Mouse (Mus musculus) hindbrain, postnatal 0 days (tissue): Measurements from ENCODE around the gene Srpk3. TPM values are rescaled to one million over a fixed set of nuclear protein-coding genes. Genes with fewer than 3 reads are reported as not detected.

Source experiments
- ATAC-seq: fragments of 200-750 bp; cut with Nextera tagmentation; 2 replicates; pipeline ENCODE4 v1.8.0; 2017; ENCODE audit warnings: mild to moderate bottlenecking, moderate TSS enrichment, moderate library complexity
- DNase-seq: peaks from one replicate; pipeline ENCODE4 v3.0.0-alpha.2; 2015; ENCODE audit warnings: low spot score
- H3K27ac ChIP-seq: fragments of 300-500 bp; sonication (generic); 2 replicates; pipeline ENCODE4 v1.5.1; 2014; ENCODE audit warnings: mild to moderate bottlenecking
- H3K27me3 ChIP-seq: fragments of 300-500 bp; sonication (generic); 2 replicates; pipeline ENCODE4 v1.6.1; 2014; ENCODE audit warnings: low read length, mixed read lengths; ENCODE audit not compliant: insufficient read depth
- H3K36me3 ChIP-seq: fragments of 300-500 bp; sonication (generic); 2 replicates; pipeline ENCODE4 v1.6.1; 2014; ENCODE audit warnings: low read length, mixed read lengths; ENCODE audit not compliant: insufficient read depth
- H3K4me1 ChIP-seq: fragments of 300-500 bp; sonication (generic); 2 replicates; pipeline ENCODE4 v1.6.1; 2014; ENCODE audit warnings: antibody characterized with exemption, low read length, mixed read lengths; ENCODE audit not compliant: insufficient read depth
- H3K4me2 ChIP-seq: fragments of 300-500 bp; sonication (generic); 2 replicates; pipeline ENCODE4 v1.6.1; 2014; ENCODE audit warnings: low read depth, mild to moderate bottlenecking, low read length, moderate library complexity, mixed read lengths
- H3K4me3 ChIP-seq: fragments of 300-500 bp; sonication (generic); 2 replicates; pipeline ENCODE4 v1.5.1; 2014; ENCODE audit warnings: low read length
- H3K9ac ChIP-seq: fragments of 300-500 bp; sonication (generic); replicated peaks from 2 replicates; pipeline ENCODE4 v1.6.1; 2014; ENCODE audit warnings: mild to moderate bottlenecking, low read length, moderate library complexity, mixed read lengths
- H3K9me3 ChIP-seq: fragments of 300-500 bp; sonication (generic); 2 replicates; pipeline ENCODE4 v1.6.1; 2016; ENCODE audit warnings: low read length, mixed read lengths
- CTCF ChIP-seq: IDR thresholded peaks from 2 replicates; pipeline ENCODE4 v1.5.1; 2016; ENCODE audit warnings: antibody characterized with exemption, control low read depth, low read depth
- WGBS: fragments of 180-500 bp; shearing (Covaris S2); extraction: QIAGEN DNeasy Blood & Tissue Kit; methylation state at CpG from one replicate; pipeline ENCODE4 v1.1.7; 2014; 5-methylcytosine and 5-hydroxymethylcytosine counted together
- polyA plus RNA-seq: library from polyadenylated mRNA; unstranded; fragments of >200 nt; fragmentation: Nextera tagmentation; extraction: Ambion mirVana; gene quantifications from 2 replicates; pipeline ENCODE4 v1.2.1, GENCODE M21; 2015
- total RNA-seq: library from RNA; depleted of rRNA; stranded (reverse); fragments of >200 nt; gene quantifications from 2 replicates; pipeline ENCODE4 v1.2.3, GENCODE M21; 2014

Srpk3 gene
- total and polyA plus RNA-seq, 2 experiments from 2014 or later, result 2.1 to 2.7 TPM

GRCm38 (mm10) chrX:73785666-73786065, 11.5 kb downstream of the Srpk3 start:
- Histone ChIP-seq H3K27me3 (no peaks in the 10 kb centered on the region), H3K27ac (peak overlapping the region; percentile 86), H3K4me2 (peak overlapping the region; percentile 59), H3K36me3 (no peaks in the 10 kb centered on the region; the same call in 1 of the 2 replicates), H3K4me3 (peak overlapping the region; percentile 53), H3K4me1 (peaks cover 14% of the 10 kb centered on the region; the same call in 1 of the 2 replicates), H3K9ac (peak overlapping the region; percentile 55; the same call in 1 of the 2 replicates), H3K9me3 (no peaks in the 10 kb centered on the region)
- no peak for ATAC-seq
- no peak for DNase-seq
- TF ChIP-seq CTCF, result no peak

- WGBS, result 31% methylated on average over 52 of the region's 52 CpGs
- Histone ChIP-seq H3K36me3 (no peaks in the 10 kb centered on the region), H3K4me2 (peak within 1 kb of the TSS; percentile 59), H3K9me3 (no peaks in the 10 kb centered on the region), H3K27me3 (no peaks in the 10 kb centered on the region), H3K27ac (peak within 1 kb of the TSS; percentile 86), H3K9ac (peak within 1 kb of the TSS; percentile 71), H3K4me3 (peak within 1 kb of the TSS; percentile 53), H3K4me1 (peaks cover 14% of the 10 kb centered on the region; the same call in 1 of the 2 replicates)
- ATAC-seq (peak; percentile 97), DNase-seq (peak; percentile 95)
- TF ChIP-seq CTCF, result peak; percentile 70; the same call in 1 of the 2 replicates
Observed at GRCm38 (mm10) chrX:73786364-73787224, 12.4 kb downstream of the Srpk3 start, which contains the start of the genes Idh3g and Ssr4. Gene Idh3g (minus strand): TSS chrX:73786897. Gene Ssr4 (plus strand): TSS chrX:73787028.

- DNase-seq, result no peak
- TF ChIP-seq CTCF, result no peak
- Histone ChIP-seq H3K36me3 (no peaks in the 10 kb centered on the region), H3K27ac (peak overlapping the region; percentile 86), H3K4me3 (peak overlapping the region; percentile 53), H3K9me3 (no peaks in the 10 kb centered on the region), H3K9ac (peak overlapping the region; percentile 71), H3K4me1 (peaks cover 14% of the 10 kb centered on the region; the same call in 1 of the 2 replicates), H3K27me3 (no peaks in the 10 kb centered on the region), H3K4me2 (peak overlapping the region; percentile 59)
- WGBS, result 33% methylated on average over 22 of the region's 22 CpGs
- ATAC-seq, result peak; percentile 59; the same call in 1 of the 2 replicates
Observed at GRCm38 (mm10) chrX:73787225-73787558, 13.0 kb downstream of the Srpk3 start.

GRCm38 (mm10) chrX:73788501-73788900, 14.3 kb downstream of the Srpk3 start:
- WGBS, result 88% methylated on average over 1 of the region's 1 CpGs
- peak overlapping the region; percentile 59 for H3K4me2 ChIP-seq

GRCm38 (mm10) chrX:73793039-73793438, 18.8 kb downstream of the Srpk3 start:
- TF ChIP-seq CTCF, result no peak
- peaks cover 5% of the 10 kb centered on the region; the same call in 1 of the 2 replicates for H3K4me1 ChIP-seq
- ATAC-seq, result no peak
- no peaks in the 10 kb centered on the region for H3K27me3 ChIP-seq
- H3K9me3 ChIP-seq, result no peaks in the 10 kb centered on the region
- H3K4me2 ChIP-seq, result no peak overlapping the region
- no peak for DNase-seq
- no peaks in the 10 kb centered on the region for H3K36me3 ChIP-seq
- H3K9ac ChIP-seq, result no peak overlapping the region
- H3K27ac ChIP-seq, result no peak overlapping the region
- no peak overlapping the region for H3K4me3 ChIP-seq

More at GRCm38 (mm10) chrX:73788501-73788900, 14.3 kb downstream of the Srpk3 start:
- no peak overlapping the region for H3K27ac ChIP-seq
- H3K36me3 ChIP-seq, result no peaks in the 10 kb centered on the region
- peaks cover 14% of the 10 kb centered on the region; the same call in 1 of the 2 replicates for H3K4me1 ChIP-seq
- H3K9me3 ChIP-seq, result no peaks in the 10 kb centered on the region
- no peak for DNase-seq
- TF ChIP-seq CTCF, result no peak
- H3K27me3 ChIP-seq, result no peaks in the 10 kb centered on the region
- no peak for ATAC-seq
- no peak overlapping the region for H3K4me3 ChIP-seq
- H3K9ac ChIP-seq, result no peak overlapping the region; the same call in 1 of the 2 replicates

- Histone ChIP-seq H3K27ac (no peak overlapping the region), H3K9ac (no peak overlapping the region), H3K4me2 (no peak overlapping the region), H3K36me3 (no peaks in the 10 kb centered on the region), H3K27me3 (no peaks in the 10 kb centered on the region), H3K4me1 (0 out of 2 replicates have a peak, but pooled peaks cover under 1% of the 10 kb centered on the region), H3K4me3 (no peak overlapping the region), H3K9me3 (no peaks in the 10 kb centered on the region)
- DNase-seq (peak; percentile 7), ATAC-seq (peak; percentile 55; the same call in 1 of the 2 replicates)
- TF ChIP-seq CTCF, result 0 out of 2 replicates have a peak, but pooled peaks have one; percentile 6
- WGBS, result 19% methylated on average over 1 of the region's 1 CpGs
Observed at GRCm38 (mm10) chrX:73793505-73793904, 19.3 kb downstream of the Srpk3 start.

- no peak for TF ChIP-seq CTCF
- Histone ChIP-seq H3K27me3 (no peaks in the 10 kb centered on the region), H3K4me1 (no peaks in the 10 kb centered on the region), H3K36me3 (no peaks in the 10 kb centered on the region), H3K9ac (no peak overlapping the region), H3K4me3 (no peak overlapping the region), H3K9me3 (no peaks in the 10 kb centered on the region), H3K4me2 (no peak overlapping the region), H3K27ac (no peak overlapping the region)
- ATAC-seq (no peak), DNase-seq (no peak)
- WGBS, result 86% methylated on average over 2 of the region's 2 CpGs
Observed at GRCm38 (mm10) chrX:73797511-73797910, 23.3 kb downstream of the Srpk3 start.
